Mouse (Mus musculus): ENCODE data around the gene Fnd3c2. TPM values are rescaled to one million over a fixed set of nuclear protein-coding genes. Genes with fewer than 3 reads are reported as not detected.

Fnd3c2 gene
- polyA plus RNA-seq, 1 experiment, result not detected

GRCm38 (mm10) chrX:106190091-106190490 lies 65.1 kb downstream of the Fnd3c2 start:
- no peak overlapping the region for H3K27ac ChIP-seq (ENCODE audit: insufficient read depth, low read length)
- no peak for TF ChIP-seq POLR2A (IDR thresholded peaks at IDR 0.05; ENCODE audit: low read depth, low read length)
- no peak for TF ChIP-seq CTCF (IDR thresholded peaks at IDR 0.05; ENCODE audit: extremely low read depth, insufficient read depth, insufficient read length, insufficient replicate concordance)
- no peaks in the 10 kb centered on the region for H3K27me3 ChIP-seq (ENCODE audit: control insufficient read depth, insufficient read depth, low read length)
- H3K4me1 ChIP-seq (ENCODE audit: control insufficient read depth, insufficient read depth, insufficient read length), result peaks cover 14% of the 10 kb centered on the region
- DNase-seq (ENCODE audit: low read depth in 1 of 2, low spot score in 2 of 2), result no peak
- H3K4me3 ChIP-seq (ENCODE audit: extremely low read depth, insufficient read depth, insufficient read length), result no peak overlapping the region
- no peaks in the 10 kb centered on the region for H3K36me3 ChIP-seq (ENCODE audit: control insufficient read depth, insufficient read depth, low read length)
- WGBS, result 64% methylated on average over 4 of the region's 4 CpGs

- H3K27ac ChIP-seq (ENCODE audit: insufficient read depth, low read length), result peak overlapping the region; percentile 55; the same call in 1 of the 2 replicates
- H3K27me3 ChIP-seq (ENCODE audit: control insufficient read depth, insufficient read depth, low read length), result no peaks in the 10 kb centered on the region
- 38% methylated on average over 5 of the region's 5 CpGs for WGBS
- peaks cover 14% of the 10 kb centered on the region for H3K4me1 ChIP-seq (ENCODE audit: control insufficient read depth, insufficient read depth, insufficient read length)
- no peak overlapping the region for H3K4me3 ChIP-seq (ENCODE audit: extremely low read depth, insufficient read depth, insufficient read length)
- TF ChIP-seq POLR2A (IDR thresholded peaks at IDR 0.05; ENCODE audit: low read depth, low read length), result no peak
- no peaks in the 10 kb centered on the region for H3K36me3 ChIP-seq (ENCODE audit: control insufficient read depth, insufficient read depth, low read length)
- DNase-seq (ENCODE audit: low read depth in 1 of 2, low spot score in 2 of 2), result no peak
Measured at GRCm38 (mm10) chrX:106189356-106189755, 65.8 kb downstream of the Fnd3c2 start.

GRCm38 (mm10) chrX:106187737-106188136 lies 67.4 kb downstream of the Fnd3c2 start:
- Histone ChIP-seq H3K27me3 (ENCODE audit: control insufficient read depth, insufficient read depth, low read length) (no peaks in the 10 kb centered on the region), H3K27ac (ENCODE audit: insufficient read depth, low read length) (no peak overlapping the region; the same call in 1 of the 2 replicates), H3K4me1 (ENCODE audit: control insufficient read depth, insufficient read depth, insufficient read length) (peaks cover 14% of the 10 kb centered on the region), H3K4me3 (ENCODE audit: extremely low read depth, insufficient read depth, insufficient read length) (peak overlapping the region; percentile 74), H3K36me3 (ENCODE audit: control insufficient read depth, insufficient read depth, low read length) (no peaks in the 10 kb centered on the region)
- no peak for TF ChIP-seq POLR2A (IDR thresholded peaks at IDR 0.05; ENCODE audit: low read depth, low read length)
- TF ChIP-seq CTCF (IDR thresholded peaks at IDR 0.05; ENCODE audit: extremely low read depth, insufficient read depth, insufficient read length, insufficient replicate concordance), result no peak
- peak in 1 of 2 experiments; percentile 7 for DNase-seq (ENCODE audit: low read depth in 1 of 2, low spot score in 2 of 2)
- 29% methylated on average over 12 of the region's 12 CpGs for WGBS

- no peaks in the 10 kb centered on the region for H3K27me3 ChIP-seq (ENCODE audit: control insufficient read depth, insufficient read depth, low read length)
- DNase-seq (ENCODE audit: low read depth in 1 of 2, low spot score in 2 of 2), result peak; percentile 89 to 90
- H3K4me3 ChIP-seq (ENCODE audit: extremely low read depth, insufficient read depth, insufficient read length), result peak within 1 kb of the TSS; percentile 74
- TF ChIP-seq CTCF (IDR thresholded peaks at IDR 0.05; ENCODE audit: extremely low read depth, insufficient read depth, insufficient read length, insufficient replicate concordance) (no peak), POLR2A (IDR thresholded peaks at IDR 0.05; ENCODE audit: low read depth, low read length) (peak; percentile 40)
- 21% methylated on average over 54 of the region's 55 CpGs for WGBS
- H3K4me1 ChIP-seq (ENCODE audit: control insufficient read depth, insufficient read depth, insufficient read length), result peaks cover 14% of the 10 kb centered on the region
- no peaks in the 10 kb centered on the region for H3K36me3 ChIP-seq (ENCODE audit: control insufficient read depth, insufficient read depth, low read length)
- H3K27ac ChIP-seq (ENCODE audit: insufficient read depth, low read length), result peak within 1 kb of the TSS; percentile 89
Measured at GRCm38 (mm10) chrX:106186713-106187649, 68.2 kb downstream of the Fnd3c2 start, which contains the start of gene Pgk1. Gene Pgk1 (plus strand): TSS chrX:106187100.

- no peak for DNase-seq (ENCODE audit: low read depth in 1 of 2, low spot score in 2 of 2)
- no peak for TF ChIP-seq POLR2A (IDR thresholded peaks at IDR 0.05; ENCODE audit: low read depth, low read length)
- no peak for TF ChIP-seq CTCF (IDR thresholded peaks at IDR 0.05; ENCODE audit: extremely low read depth, insufficient read depth, insufficient read length, insufficient replicate concordance)
- Histone ChIP-seq H3K4me1 (ENCODE audit: control insufficient read depth, insufficient read depth, insufficient read length) (peaks cover 14% of the 10 kb centered on the region), H3K36me3 (ENCODE audit: control insufficient read depth, insufficient read depth, low read length) (no peaks in the 10 kb centered on the region), H3K27ac (ENCODE audit: insufficient read depth, low read length) (no peak overlapping the region), H3K4me3 (ENCODE audit: extremely low read depth, insufficient read depth, insufficient read length) (no peak overlapping the region), H3K27me3 (ENCODE audit: control insufficient read depth, insufficient read depth, low read length) (no peaks in the 10 kb centered on the region)
- 71% methylated on average over 5 of the region's 5 CpGs for WGBS
Measured at GRCm38 (mm10) chrX:106185706-106186105, 69.5 kb downstream of the Fnd3c2 start.

Other genes starting within 250 kb of the Fnd3c2 start
- 2.9 and 3.1 TPM in 2 replicates for gene Magt1, start 243.5 kb downstream of the Fnd3c2 start, polyA plus RNA-seq (2012; rRNA removed)
- 29.5 and 33.6 TPM in 2 replicates for gene Cox7b, start 239.7 kb downstream of the Fnd3c2 start, polyA plus RNA-seq (2012; rRNA removed)
- 1.2 and 1.6 TPM in 2 replicates for gene Atp7a, start 228.1 kb downstream of the Fnd3c2 start, polyA plus RNA-seq (2012; rRNA removed)
- gene Tlr13, start 112.2 kb downstream of the Fnd3c2 start, polyA plus RNA-seq (2012; rRNA removed), result 2.3 and 2.4 TPM in 2 replicates
- 26.3 and 27.8 TPM in 2 replicates for gene Pgk1, start 68.3 kb downstream of the Fnd3c2 start, polyA plus RNA-seq (2012; rRNA removed)
- 2.2 and 2.4 TPM in 2 replicates for gene Taf9b, start 34.2 kb downstream of the Fnd3c2 start, polyA plus RNA-seq (2012; rRNA removed)
- not detected in 2 replicates for gene Fndc3c1, start 230.0 kb upstream of the Fnd3c2 start, polyA plus RNA-seq (2012; rRNA removed)